Mouse (Mus musculus) activated CD4-positive, CD25-positive, alpha-beta regulatory T cell (primary cell): ENCODE measurements around the gene Arhgef33. TPM values are rescaled to one million over a fixed set of nuclear protein-coding genes. Genes with fewer than 3 reads are reported as not detected.

ENCODE experiments used
- polyA plus RNA-seq, 2 experiments: library from polyadenylated mRNA; unstranded; fragments of 100-300 nt; shearing (Covaris generic); gene quantifications; one replicate each; pipeline ENCODE4 v1.2.1; 2017

Gene Arhgef33
- 1 to 10 TPM; 1.2 to 2.6 TPM for polyA plus RNA-seq

DNA sequence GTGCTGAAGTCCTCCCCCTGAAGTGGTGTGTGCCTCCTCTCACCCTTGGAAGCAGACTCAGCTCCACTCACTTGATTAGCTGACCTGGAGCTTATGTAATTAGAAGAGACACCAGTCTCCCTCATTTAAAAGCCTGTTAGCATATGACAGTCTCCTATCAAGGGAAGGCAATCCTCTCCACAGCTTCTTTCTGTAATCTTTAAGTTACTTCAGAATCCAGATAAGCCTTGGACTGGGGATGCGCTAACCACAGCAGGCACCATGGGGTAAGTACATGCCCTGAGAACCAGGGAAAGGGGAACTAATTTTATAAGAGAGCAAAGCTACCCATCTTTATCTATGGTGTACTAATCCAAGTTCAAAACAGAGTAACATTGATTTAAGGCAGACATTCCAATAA is at the start of gene Arhgef33:
TSS of gene Arhgef33 (plus strand) at position 157 of the 400 bp plus-strand sequence.

GRCm38 (mm10) chr17:80290074-80290657 is 17.0 kb upstream of the Arhgef33 start, which contains the start of the genes Morn2 and Dhx57:
Morn2 (plus strand) TSS chr17:80290203.
Dhx57 (minus strand) TSS chr17:80290476.

DNA sequence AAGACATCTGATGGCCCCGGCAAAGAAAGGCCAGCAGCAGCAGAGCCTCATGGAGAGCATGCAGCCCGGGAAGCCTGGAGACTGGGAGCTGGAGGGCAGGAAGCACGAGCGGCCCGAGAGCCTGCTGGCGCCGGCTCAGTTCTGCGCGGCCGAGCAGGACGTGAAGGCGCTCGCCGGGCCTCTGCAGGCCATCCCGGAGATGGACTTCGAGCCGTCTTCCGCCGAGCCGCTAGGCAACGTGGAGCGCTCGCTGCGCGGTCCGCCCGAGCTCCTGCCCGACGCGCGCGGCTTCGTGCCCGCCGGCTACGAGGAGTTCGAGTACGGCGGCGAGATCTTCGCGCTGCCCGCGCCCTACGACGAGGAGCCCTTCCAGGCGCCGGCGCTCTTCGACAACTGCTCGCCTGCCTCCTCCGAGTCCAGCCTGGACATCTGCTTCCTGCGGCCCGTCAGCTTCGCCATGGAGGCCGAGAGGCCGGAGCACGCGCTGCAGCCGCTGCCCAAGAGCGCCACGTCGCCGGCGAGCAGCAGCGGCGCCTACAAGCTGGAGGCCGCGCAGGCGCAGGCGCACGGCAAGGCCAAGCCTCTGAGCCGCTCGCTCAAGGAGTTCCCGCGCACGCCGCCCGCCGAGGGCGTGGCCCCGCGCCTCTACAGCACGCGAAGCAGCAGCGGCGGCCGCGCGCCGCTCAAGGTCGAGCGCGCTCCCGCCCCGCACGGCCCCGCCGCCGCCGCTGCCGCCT is 66.0 kb downstream of the Arhgef33 start, which contains the start of gene Gm10190:
TSS of gene Gm10190 (minus strand) at position 553 of the 737 bp plus-strand sequence.

Other genes starting within 250 kb of the Arhgef33 start
- 100 to 1,000 TPM in 1 of 2 experiments, 10 to 100 TPM in 1; 80.9 to 125 TPM for gene Hnrnpll, start 245.1 kb upstream of the Arhgef33 start, polyA plus RNA-seq
- gene Galm, start 179.9 kb upstream of the Arhgef33 start, polyA plus RNA-seq = 10 to 100 TPM; 12.0 to 45.8 TPM
- 100 to 1,000 TPM; 393 to 427 TPM for gene Srsf7, start 100.1 kb upstream of the Arhgef33 start, polyA plus RNA-seq
- under 1 TPM; 0.06 to 0.55 TPM for gene Ttc39d, start 99.9 kb upstream of the Arhgef33 start, polyA plus RNA-seq
- gene Gemin6, start 83.0 kb upstream of the Arhgef33 start, polyA plus RNA-seq = 10 to 100 TPM in 1 of 2 experiments, 1 to 10 TPM in 1; 8.9 to 17.9 TPM
- 1 to 10 TPM; 1.2 to 3.6 TPM for gene Morn2, start 17.2 kb upstream of the Arhgef33 start, polyA plus RNA-seq
- gene Dhx57, start 16.9 kb upstream of the Arhgef33 start, polyA plus RNA-seq = 10 to 100 TPM; 17.7 to 20.0 TPM
- gene Gm10190, start 66.1 kb downstream of the Arhgef33 start, polyA plus RNA-seq = not detected
- gene Sos1, start 173.0 kb downstream of the Arhgef33 start, polyA plus RNA-seq = 10 to 100 TPM in 1 of 2 experiments, 1 to 10 TPM in 1; 9.7 to 10.2 TPM